Mouse (Mus musculus): Measurements from ENCODE around the gene Imp3. TPM values are rescaled to one million over a fixed set of nuclear protein-coding genes. Genes with fewer than 3 reads are reported as not detected.
"Not testable (repeated sequence)": the region's sequence is repeated elsewhere in the genome, so short reads cannot be mapped to it uniquely, and the experiment has no call there.

Gene Imp3
- polyA plus RNA-seq, 1 experiment from 2014 or later = 82.1 TPM

DNA sequence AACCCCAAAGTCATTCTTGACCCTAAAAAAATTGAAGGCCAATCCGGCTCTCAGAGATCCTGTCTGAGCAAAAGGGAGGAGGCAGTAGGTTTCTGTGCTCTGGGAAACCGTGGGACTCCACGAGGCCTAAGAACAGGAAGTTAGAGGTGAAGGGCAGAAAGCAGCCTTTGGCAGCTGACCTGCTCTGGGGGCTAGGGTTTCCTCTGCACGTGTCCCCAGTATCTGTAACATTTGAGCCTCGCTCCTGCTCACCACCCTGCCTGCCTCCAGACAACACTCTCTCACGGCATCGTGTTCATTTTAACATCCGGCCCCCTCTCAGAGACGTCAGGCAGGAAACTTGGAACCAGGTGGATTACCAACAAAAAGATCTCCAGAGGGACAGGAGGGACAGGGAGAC lies 36.7 kb upstream of the Imp3 start:
- Histone ChIP-seq H3K27ac (peak overlapping the region; percentile 15; the same call in 1 of the 2 replicates), H3K27me3 (no peaks in the 10 kb centered on the region), H3K4me1 (peaks cover 5% of the 10 kb centered on the region; the same call in 1 of the 2 replicates), H3K9me3 (no peaks in the 10 kb centered on the region), H3K4me2 (no peak overlapping the region), H3K9ac (no peak overlapping the region), H3K36me3 (no peaks in the 10 kb centered on the region), H3K4me3 (no peak overlapping the region)
- ATAC-seq (ENCODE audit: borderline replicate concordance, extremely low read depth, low FRiP score, low TSS enrichment) = no peak
- 28% methylated on average over 9 of the region's 9 CpGs for WGBS

DNA sequence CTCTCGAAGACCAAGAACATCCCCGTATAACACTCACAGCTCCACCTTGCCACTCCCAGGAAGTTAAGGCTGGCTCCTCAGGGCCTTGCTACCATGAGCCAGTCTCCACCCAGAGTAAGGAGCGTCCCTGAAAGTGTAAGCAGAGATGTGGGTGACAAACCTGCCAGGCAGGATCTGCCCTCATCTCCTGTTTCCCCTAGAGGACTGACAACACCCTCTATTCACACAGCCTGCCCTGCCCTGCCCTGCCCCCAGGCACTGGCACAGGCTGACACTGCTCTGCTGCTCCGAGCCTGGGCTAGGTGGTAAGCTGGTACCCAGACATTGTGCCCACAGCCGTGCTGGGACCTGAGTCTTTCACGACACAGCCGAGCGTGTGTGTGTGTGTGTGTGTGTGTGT lies 36.1 kb upstream of the Imp3 start:
- no peak overlapping the region for H3K9ac ChIP-seq
- H3K27ac ChIP-seq = peak overlapping the region; percentile 15; the same call in 1 of the 2 replicates
- peaks cover 5% of the 10 kb centered on the region; the same call in 1 of the 2 replicates for H3K4me1 ChIP-seq
- 39% methylated on average over 8 of the region's 8 CpGs for WGBS
- peak; percentile 61; the same call in 1 of the 2 replicates for ATAC-seq (ENCODE audit: borderline replicate concordance, extremely low read depth, low FRiP score, low TSS enrichment)
- H3K4me2 ChIP-seq = no peak overlapping the region
- H3K9me3 ChIP-seq = no peaks in the 10 kb centered on the region
- H3K4me3 ChIP-seq = no peak overlapping the region
- no peaks in the 10 kb centered on the region for H3K36me3 ChIP-seq
- no peaks in the 10 kb centered on the region for H3K27me3 ChIP-seq

DNA sequence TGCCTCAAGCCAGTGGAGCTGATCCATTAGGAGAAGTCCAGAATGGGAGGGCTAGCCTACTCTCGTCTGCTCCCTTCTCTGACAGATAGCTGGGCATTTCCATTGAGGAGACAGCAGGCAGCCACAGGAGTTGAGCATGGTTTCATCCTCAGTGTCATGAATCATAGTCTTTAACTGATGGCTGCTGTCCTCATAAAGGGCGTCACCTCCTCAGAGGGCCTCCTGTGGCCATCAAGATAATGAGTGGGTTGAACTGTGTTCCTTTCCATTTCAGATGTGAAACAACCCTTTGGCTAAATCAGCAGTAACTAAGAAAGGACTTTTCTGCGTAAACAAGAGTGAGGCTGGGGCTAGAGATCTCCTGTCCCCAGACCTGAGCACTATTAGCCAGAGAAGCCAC lies 33.6 kb upstream of the Imp3 start:
- H3K9ac ChIP-seq = no peak overlapping the region
- H3K4me2 ChIP-seq = no peak overlapping the region
- no peaks in the 10 kb centered on the region for H3K36me3 ChIP-seq
- no peaks in the 10 kb centered on the region for H3K27me3 ChIP-seq
- no peak for ATAC-seq (ENCODE audit: borderline replicate concordance, extremely low read depth, low FRiP score, low TSS enrichment)
- H3K27ac ChIP-seq = no peak overlapping the region
- H3K4me3 ChIP-seq = no peak overlapping the region
- WGBS = 83% methylated on average over 3 of the region's 3 CpGs
- H3K4me1 ChIP-seq = peaks cover 5% of the 10 kb centered on the region; the same call in 1 of the 2 replicates
- no peaks in the 10 kb centered on the region for H3K9me3 ChIP-seq

DNA sequence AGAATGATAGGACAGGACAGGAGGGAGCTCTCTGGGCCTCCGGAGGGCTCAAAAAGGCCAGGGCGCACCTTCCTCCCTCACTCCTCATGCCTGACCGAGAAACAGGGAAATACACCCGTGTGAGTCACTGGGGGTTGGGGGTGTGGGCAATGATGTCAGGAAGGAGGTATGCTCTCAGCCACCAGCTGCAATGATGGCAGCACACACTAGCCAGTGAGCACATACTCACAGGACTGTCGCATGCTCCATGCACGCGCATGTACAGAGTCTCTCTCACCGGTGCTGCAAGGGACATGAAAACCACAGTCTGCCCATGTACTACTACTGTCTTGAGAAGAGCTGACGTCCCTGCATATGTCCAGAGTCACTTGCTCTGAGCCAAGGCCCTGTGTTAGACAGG lies 29.7 kb upstream of the Imp3 start:
- Histone ChIP-seq H3K4me1 (no peaks in the 10 kb centered on the region), H3K4me3 (no peak overlapping the region), H3K9me3 (no peaks in the 10 kb centered on the region), H3K36me3 (no peaks in the 10 kb centered on the region), H3K27me3 (no peaks in the 10 kb centered on the region), H3K27ac (no peak overlapping the region), H3K4me2 (no peak overlapping the region), H3K9ac (no peak overlapping the region)
- no peak for ATAC-seq (ENCODE audit: borderline replicate concordance, extremely low read depth, low FRiP score, low TSS enrichment)
- WGBS = 70% methylated on average over 9 of the region's 9 CpGs

DNA sequence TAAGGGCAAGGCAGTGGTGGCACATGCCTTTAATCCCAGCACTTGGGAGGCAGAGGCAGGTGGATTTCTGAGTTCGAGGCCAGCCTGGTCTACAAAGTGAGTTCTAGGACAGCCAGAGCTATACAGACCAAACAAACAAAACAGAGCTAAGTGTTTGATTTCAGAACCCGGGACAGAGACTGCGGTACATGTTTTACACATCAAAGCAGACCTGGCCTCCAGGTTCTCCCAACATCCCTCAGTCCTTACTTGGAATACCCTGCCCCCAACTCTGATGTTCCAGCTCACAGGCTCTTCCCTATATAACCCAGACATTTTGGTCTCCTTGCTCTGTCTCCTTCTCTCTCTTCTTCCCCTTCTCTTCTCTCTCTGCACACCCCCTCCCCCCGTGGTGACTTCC lies 27.3 kb upstream of the Imp3 start:
- not testable (repeated sequence) for H3K27me3 ChIP-seq; ATAC-seq (ENCODE audit: borderline replicate concordance, extremely low read depth, low FRiP score, low TSS enrichment); H3K36me3 ChIP-seq; H3K9ac ChIP-seq; H3K4me3 ChIP-seq; H3K4me1 ChIP-seq; H3K9me3 ChIP-seq; H3K4me2 ChIP-seq; H3K27ac ChIP-seq
- 37% methylated on average over 4 of the region's 4 CpGs for WGBS

DNA sequence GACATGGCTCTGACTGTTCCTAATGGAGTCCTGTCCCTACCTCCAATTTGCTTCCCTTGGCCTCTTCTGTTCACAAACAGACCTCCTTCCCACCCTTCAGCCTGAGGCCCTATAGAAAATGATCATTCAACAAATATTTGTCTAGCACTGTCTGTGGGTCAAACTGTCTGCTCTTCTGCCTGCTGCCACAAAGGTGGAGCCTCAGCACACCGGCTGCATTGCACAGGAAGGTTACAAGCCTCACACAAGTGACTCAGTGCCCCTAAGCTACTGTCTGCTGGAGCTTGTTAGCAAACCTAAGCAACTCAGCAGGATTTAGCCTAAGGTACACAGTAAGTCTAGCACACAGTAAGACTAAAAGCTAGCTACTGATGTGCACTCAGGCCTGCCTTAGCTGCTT lies 26.3 kb upstream of the Imp3 start:
- no peak overlapping the region for H3K27ac ChIP-seq
- 14% methylated on average over 1 of the region's 1 CpGs for WGBS
- no peaks in the 10 kb centered on the region for H3K4me1 ChIP-seq
- H3K36me3 ChIP-seq = peaks cover 11% of the 10 kb centered on the region; the same call in 1 of the 2 replicates
- no peak overlapping the region for H3K9ac ChIP-seq
- no peak overlapping the region for H3K4me3 ChIP-seq
- H3K9me3 ChIP-seq = no peaks in the 10 kb centered on the region
- H3K27me3 ChIP-seq = no peaks in the 10 kb centered on the region
- ATAC-seq (ENCODE audit: borderline replicate concordance, extremely low read depth, low FRiP score, low TSS enrichment) = no peak
- no peak overlapping the region for H3K4me2 ChIP-seq

DNA sequence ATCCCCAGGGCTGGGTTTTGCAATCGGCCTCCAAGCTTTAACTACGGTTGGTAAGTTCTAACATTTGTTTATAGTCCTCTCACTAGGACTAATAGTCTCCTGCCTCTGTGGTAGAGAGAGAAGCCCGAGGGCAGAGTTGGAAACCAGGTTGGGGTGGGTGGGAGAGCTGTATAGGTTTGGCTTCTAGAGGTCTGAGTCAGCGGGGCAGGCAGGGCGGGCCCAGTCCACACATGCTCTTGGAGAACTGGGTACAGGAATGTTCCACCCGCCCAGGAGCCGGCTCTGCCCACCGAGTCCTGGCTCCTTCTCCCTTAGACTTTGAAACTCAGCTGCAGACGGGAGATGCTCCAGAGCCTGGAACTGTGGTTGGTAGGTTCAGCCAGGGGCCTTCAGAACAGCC lies 23.3 kb upstream of the Imp3 start:
- no peaks in the 10 kb centered on the region for H3K9me3 ChIP-seq
- no peak overlapping the region for H3K27ac ChIP-seq
- peaks cover 40% of the 10 kb centered on the region for H3K36me3 ChIP-seq
- ATAC-seq (ENCODE audit: borderline replicate concordance, extremely low read depth, low FRiP score, low TSS enrichment) = no peak
- H3K27me3 ChIP-seq = no peaks in the 10 kb centered on the region
- H3K4me3 ChIP-seq = no peak overlapping the region
- no peak overlapping the region for H3K9ac ChIP-seq
- no peak overlapping the region for H3K4me2 ChIP-seq
- 80% methylated on average over 9 of the region's 9 CpGs for WGBS
- no peaks in the 10 kb centered on the region for H3K4me1 ChIP-seq

DNA sequence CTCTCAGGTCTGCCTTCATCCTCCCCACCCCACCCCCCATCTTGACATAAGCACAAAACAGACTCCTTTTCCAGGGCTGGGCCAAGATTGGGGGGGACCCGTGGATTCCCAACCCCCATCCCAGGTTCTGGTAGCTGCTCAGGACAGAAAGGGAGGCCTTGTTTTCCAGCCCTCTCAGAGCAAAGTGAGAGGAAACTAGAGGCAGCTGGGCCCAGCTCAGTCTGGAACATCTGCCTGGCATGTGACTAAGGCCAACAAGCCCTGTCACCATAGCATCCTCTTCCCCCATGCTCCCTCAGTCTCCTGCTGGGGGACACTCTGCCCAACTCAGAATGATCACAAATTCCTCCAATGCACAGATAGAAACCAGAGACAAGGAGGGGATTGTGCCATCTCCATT lies 22.2 kb upstream of the Imp3 start:
- no peak for ATAC-seq (ENCODE audit: borderline replicate concordance, extremely low read depth, low FRiP score, low TSS enrichment)
- H3K36me3 ChIP-seq = peaks cover 44% of the 10 kb centered on the region

DNA sequence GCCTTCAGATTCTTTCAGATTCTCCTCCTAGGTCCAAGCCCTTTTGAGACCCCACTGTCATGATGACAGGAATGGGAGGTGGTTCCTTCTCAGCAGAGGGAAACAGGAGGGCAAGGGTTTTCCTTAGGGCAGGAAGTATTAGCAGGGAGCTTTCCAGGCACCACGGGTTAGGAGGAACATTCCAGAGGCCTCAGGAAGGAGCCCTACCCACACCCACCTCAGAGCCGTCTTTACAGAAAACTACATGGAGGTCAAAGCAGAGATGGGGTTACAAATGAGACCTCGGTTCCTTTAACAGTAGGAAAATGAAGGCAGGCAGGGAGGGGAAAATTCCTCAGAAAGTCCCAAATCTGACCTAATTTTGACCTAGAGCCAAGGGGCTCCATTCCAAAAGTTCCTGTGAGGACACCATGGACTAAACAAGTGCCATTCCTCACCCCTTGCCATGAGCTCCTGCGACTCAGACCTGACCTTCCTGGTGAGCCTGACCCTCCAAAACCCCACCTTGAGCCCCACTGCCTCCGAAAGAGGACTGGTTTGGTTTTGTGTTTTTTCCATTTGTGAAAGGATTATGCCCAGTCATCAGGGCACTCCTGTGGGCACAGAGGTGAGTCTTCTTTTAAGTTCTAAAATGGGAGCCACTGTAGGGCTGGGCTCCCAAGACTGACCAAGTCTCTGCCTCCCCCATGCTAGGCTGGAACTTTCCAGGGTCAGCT lies 21.4 kb upstream of the Imp3 start:
- 67% methylated on average over 5 of the region's 5 CpGs for WGBS
- Histone ChIP-seq H3K9ac (no peak overlapping the region), H3K4me3 (no peak overlapping the region), H3K9me3 (no peaks in the 10 kb centered on the region), H3K27ac (no peak overlapping the region), H3K27me3 (no peaks in the 10 kb centered on the region), H3K36me3 (peaks cover 48% of the 10 kb centered on the region), H3K4me2 (no peak overlapping the region), H3K4me1 (no peaks in the 10 kb centered on the region)
- ATAC-seq (ENCODE audit: borderline replicate concordance, extremely low read depth, low FRiP score, low TSS enrichment) = no peak

More for the DNA sequence above, 22.2 kb upstream of the Imp3 start:
- Histone ChIP-seq H3K4me2 (no peak overlapping the region), H3K9me3 (no peaks in the 10 kb centered on the region), H3K9ac (no peak overlapping the region), H3K27me3 (no peaks in the 10 kb centered on the region), H3K4me1 (no peaks in the 10 kb centered on the region), H3K27ac (no peak overlapping the region), H3K4me3 (no peak overlapping the region)
- 76% methylated on average over 1 of the region's 1 CpGs for WGBS

DNA sequence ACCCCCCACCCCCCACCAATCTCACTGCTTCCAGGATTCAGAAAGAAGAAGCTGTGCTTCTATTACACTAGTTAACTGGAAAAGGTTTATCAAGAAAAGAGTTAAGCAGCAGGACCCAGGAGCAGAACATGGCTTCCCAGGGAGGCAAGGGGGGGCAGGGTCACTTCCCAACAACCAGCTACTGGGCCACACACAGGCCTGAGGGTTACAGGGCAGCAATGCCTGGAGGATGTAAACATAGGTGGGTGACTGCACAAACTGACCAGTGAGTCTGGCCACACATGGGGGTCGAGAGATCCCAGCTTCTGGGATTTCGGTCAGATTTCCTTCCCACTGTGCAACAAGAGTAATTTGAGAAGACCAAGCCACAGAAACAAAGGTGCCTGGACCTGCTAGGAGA lies 20.1 kb upstream of the Imp3 start:
- ATAC-seq (ENCODE audit: borderline replicate concordance, extremely low read depth, low FRiP score, low TSS enrichment) = no peak
- Histone ChIP-seq H3K36me3 (peaks cover 59% of the 10 kb centered on the region), H3K27me3 (no peaks in the 10 kb centered on the region), H3K27ac (no peak overlapping the region), H3K9me3 (no peaks in the 10 kb centered on the region), H3K9ac (no peak overlapping the region), H3K4me3 (no peak overlapping the region), H3K4me1 (no peaks in the 10 kb centered on the region), H3K4me2 (no peak overlapping the region)
- WGBS = 78% methylated on average over 2 of the region's 2 CpGs

DNA sequence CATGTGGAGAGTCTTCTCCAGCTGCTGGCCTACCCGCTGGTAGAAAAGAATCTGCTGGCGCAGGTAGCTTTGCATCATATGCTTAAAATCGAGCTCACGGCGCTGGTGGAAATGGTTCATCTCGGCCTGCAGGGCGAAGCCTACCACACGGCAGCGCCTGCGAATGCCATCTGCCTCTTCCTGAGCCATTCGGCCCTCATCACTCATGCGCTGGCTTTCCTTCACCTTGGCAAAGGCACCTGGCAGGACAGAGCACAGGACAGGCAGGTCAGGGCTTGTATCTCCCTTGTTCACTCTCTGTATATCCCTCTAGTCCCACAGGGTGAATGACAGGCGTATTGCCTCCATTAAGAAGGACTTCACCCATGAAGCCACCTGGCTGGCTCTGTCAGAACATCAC lies 18.8 kb upstream of the Imp3 start:
- peaks cover 9% of the 10 kb centered on the region for H3K4me1 ChIP-seq
- H3K4me3 ChIP-seq = no peak overlapping the region
- H3K4me2 ChIP-seq = no peak overlapping the region
- H3K9me3 ChIP-seq = no peaks in the 10 kb centered on the region
- H3K27me3 ChIP-seq = no peaks in the 10 kb centered on the region
- ATAC-seq (ENCODE audit: borderline replicate concordance, extremely low read depth, low FRiP score, low TSS enrichment) = no peak
- H3K27ac ChIP-seq = no peak overlapping the region
- WGBS = 92% methylated on average over 13 of the region's 13 CpGs
- peaks cover 62% of the 10 kb centered on the region for H3K36me3 ChIP-seq
- H3K9ac ChIP-seq = no peak overlapping the region

DNA sequence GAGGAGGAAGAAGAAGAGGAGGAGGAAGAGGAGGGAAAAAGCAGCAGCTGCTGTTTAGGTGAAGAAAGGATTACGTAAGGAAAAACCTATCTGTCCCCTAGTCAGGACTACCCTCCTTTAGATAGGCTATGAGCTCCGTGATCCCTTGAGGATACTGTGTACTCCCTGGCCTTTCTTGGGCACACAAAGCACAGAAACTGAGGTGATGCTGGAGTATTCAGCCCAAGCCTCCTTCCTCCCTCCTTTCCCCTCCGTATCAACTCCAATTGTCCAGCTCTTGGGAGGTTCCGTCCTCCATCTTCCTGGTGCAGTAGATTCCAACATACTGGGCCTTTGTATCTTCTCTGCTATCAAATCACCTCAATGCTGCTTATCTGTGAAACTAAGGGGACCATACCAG lies 14.5 kb upstream of the Imp3 start:
- WGBS = 85% methylated on average over 4 of the region's 4 CpGs
- Histone ChIP-seq H3K9me3 (no peaks in the 10 kb centered on the region), H3K27ac (no peak overlapping the region), H3K4me3 (no peak overlapping the region), H3K36me3 (peaks cover 33% of the 10 kb centered on the region), H3K4me1 (peaks cover 43% of the 10 kb centered on the region), H3K4me2 (peak overlapping the region; percentile 76; the same call in 1 of the 2 replicates), H3K9ac (no peak overlapping the region), H3K27me3 (no peaks in the 10 kb centered on the region)
- ATAC-seq (ENCODE audit: borderline replicate concordance, extremely low read depth, low FRiP score, low TSS enrichment) = no peak

All from lung, embryonic 15.5 days (tissue).